Mouse (Mus musculus) urinary bladder, postnatal 0 days (tissue): ENCODE results near the gene Olfr904. TPM values are rescaled to one million over a fixed set of nuclear protein-coding genes. Genes with fewer than 3 reads are reported as not detected.

Experiments used
- polyA plus RNA-seq: library from polyadenylated mRNA; unstranded; fragments of >200 nt; fragmentation: Nextera tagmentation; extraction: Ambion mirVana; gene quantifications from 2 replicates; pipeline ENCODE4 v1.2.1, GENCODE M21; 2015

Olfr904 gene
- polyA plus RNA-seq, result not detected in 2 replicates

GRCm38 (mm10) chr9:38462844-38463243 is at the start of gene Olfr904:
Gene Olfr904, plus strand, starts transcription at chr9:38463144.

GRCm38 (mm10) chr9:38429155-38429554 is 33.8 kb upstream of the Olfr904 start, which contains the start of gene Olfr901:
Gene Olfr901, plus strand, starts transcription at chr9:38429455.

GRCm38 (mm10) chr9:38447352-38447751 is 15.6 kb upstream of the Olfr904 start, which contains the start of gene Olfr902:
Gene Olfr902, plus strand, starts transcription at chr9:38447652.

GRCm38 (mm10) chr9:38470807-38471206 is 7.9 kb downstream of the Olfr904 start, which contains the start of gene Olfr905:
Gene Olfr905, plus strand, starts transcription at chr9:38471107.

GRCm38 (mm10) chr9:38486785-38487184 is 23.8 kb downstream of the Olfr904 start, which contains the start of gene Olfr906:
Gene Olfr906, plus strand, starts transcription at chr9:38487085.

GRCm38 (mm10) chr9:38495501-38495900 is 32.6 kb downstream of the Olfr904 start, which contains the start of gene Olfr907:
Gene Olfr907, plus strand, starts transcription at chr9:38495801.

Other genes starting within 250 kb of the Olfr904 start
- not detected in 2 replicates for gene Olfr894, start 245.1 kb upstream of the Olfr904 start, polyA plus RNA-seq
- gene Olfr143, start 210.4 kb upstream of the Olfr904 start, polyA plus RNA-seq, result not detected in 2 replicates
- not detected in 2 replicates for gene Olfr895, start 195.3 kb upstream of the Olfr904 start, polyA plus RNA-seq
- gene Olfr896-ps1, start 172.0 kb upstream of the Olfr904 start, polyA plus RNA-seq, result not detected in 2 replicates
- not detected in 2 replicates for gene Olfr25, start 134.1 kb upstream of the Olfr904 start, polyA plus RNA-seq
- not detected in 2 replicates for gene Olfr898, start 114.7 kb upstream of the Olfr904 start, polyA plus RNA-seq
- not detected in 2 replicates for gene Olfr250, start 96.2 kb upstream of the Olfr904 start, polyA plus RNA-seq
- not detected in 2 replicates for gene Olfr251, start 86.1 kb upstream of the Olfr904 start, polyA plus RNA-seq
- gene Olfr147, start 61.4 kb upstream of the Olfr904 start, polyA plus RNA-seq, result not detected in 2 replicates
- gene Olfr901, start 33.7 kb upstream of the Olfr904 start, polyA plus RNA-seq, result not detected in 2 replicates
- gene Olfr902, start 15.5 kb upstream of the Olfr904 start, polyA plus RNA-seq, result not detected in 2 replicates
- gene Olfr905, start 8.0 kb downstream of the Olfr904 start, polyA plus RNA-seq, result not detected in 2 replicates
- not detected in 2 replicates for gene Olfr906, start 23.9 kb downstream of the Olfr904 start, polyA plus RNA-seq
- gene Olfr907, start 32.7 kb downstream of the Olfr904 start, polyA plus RNA-seq, result not detected in 2 replicates
- gene Olfr911-ps1, start 58.4 kb downstream of the Olfr904 start, polyA plus RNA-seq, result not detected in 2 replicates
- gene Olfr910, start 74.7 kb downstream of the Olfr904 start, polyA plus RNA-seq, result not detected in 2 replicates
- gene Olfr912, start 117.0 kb downstream of the Olfr904 start, polyA plus RNA-seq, result not detected in 2 replicates
- not detected in 2 replicates for gene Olfr913, start 129.6 kb downstream of the Olfr904 start, polyA plus RNA-seq
- gene Olfr914, start 142.0 kb downstream of the Olfr904 start, polyA plus RNA-seq, result not detected in 2 replicates
- gene Olfr916, start 196.7 kb downstream of the Olfr904 start, polyA plus RNA-seq, result not detected in 2 replicates
- not detected in 2 replicates for gene Olfr917, start 202.7 kb downstream of the Olfr904 start, polyA plus RNA-seq
- gene Olfr918, start 211.5 kb downstream of the Olfr904 start, polyA plus RNA-seq, result not detected in 2 replicates
- gene Olfr919, start 240.5 kb downstream of the Olfr904 start, polyA plus RNA-seq, result not detected in 2 replicates